Comparison of ENCODE assay signal across 8 mouse cellular contexts in the genomic region with DNA sequence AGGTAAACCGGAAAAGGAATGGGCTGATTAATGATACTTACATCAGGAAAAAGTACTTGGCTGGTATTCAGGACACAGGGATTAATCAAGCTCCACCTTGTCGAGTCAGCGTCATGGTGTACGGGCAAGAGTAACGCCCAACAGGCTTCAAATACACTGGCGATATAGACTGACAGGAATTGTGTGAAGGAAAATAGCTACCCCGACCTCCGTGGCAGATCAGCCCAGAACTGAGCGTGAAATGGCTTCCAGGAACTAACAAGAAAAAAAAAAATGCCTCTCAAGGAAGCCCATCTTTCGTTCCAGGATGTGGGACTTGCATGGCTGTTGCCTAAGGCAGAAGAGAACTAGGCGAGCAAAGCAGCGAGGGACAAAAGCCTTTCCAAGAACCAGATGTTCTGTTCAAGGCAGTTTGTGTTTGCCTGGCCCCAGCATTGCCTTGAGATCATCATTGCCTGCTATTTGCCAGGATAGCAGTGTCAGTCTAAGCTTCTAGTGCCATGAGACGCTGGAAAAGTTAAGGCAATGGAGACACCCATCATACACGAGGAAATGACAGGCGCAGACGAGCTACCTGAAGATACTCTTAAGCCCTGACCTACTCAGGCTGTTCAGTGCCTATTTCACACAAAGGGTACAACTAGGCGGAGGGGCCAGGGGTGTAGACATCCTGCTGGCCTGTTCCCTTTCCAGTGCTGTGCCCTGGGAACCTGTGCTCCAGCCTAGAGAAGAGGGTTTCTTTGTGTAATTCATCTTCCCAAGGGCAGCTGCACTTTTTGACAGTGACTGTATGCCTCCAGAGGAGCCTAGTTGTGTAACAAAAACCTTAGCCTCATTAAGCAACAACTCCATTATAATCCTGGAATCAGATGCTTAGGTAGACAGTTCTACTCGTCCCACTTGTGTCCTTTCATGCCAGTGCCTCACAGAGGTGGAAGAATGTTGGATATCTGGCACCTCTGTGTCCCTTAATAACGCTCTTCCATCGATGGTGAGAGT. TPM values are rescaled to one million over a fixed set of nuclear protein-coding genes. Genes with fewer than 3 reads are reported as not detected.
A peak's percentile ranks its signal among the peaks of the same experiment; 100 is the strongest.
DNase-seq lines count a peak whose midpoint lies in the region; ATAC-seq and TF ChIP-seq lines count a peak whose summit lies in the region.

No protein-coding gene starts in this region.

- peaks cover 26% of the 10 kb centered on the region for H3K36me3 ChIP-seq in E14TG2a.4 (ENCODE audit: insufficient read depth, low read length)
- H3K36me3 ChIP-seq in embryonic facial prominence, embryonic 15.5 days: no peaks in the 10 kb centered on the region
- peaks cover 23% of the 10 kb centered on the region for H3K36me3 ChIP-seq in midbrain, embryonic 10.5 days
- H3K36me3 ChIP-seq in stomach, postnatal 0 days (ENCODE audit: control insufficient read depth, insufficient read depth, low read length): no peaks in the 10 kb centered on the region

- peak overlapping the region; percentile 94 for H3K27ac ChIP-seq in embryonic facial prominence, embryonic 15.5 days (replicated peaks)
- H3K27ac ChIP-seq in midbrain, embryonic 10.5 days (replicated peaks): peak overlapping the region; percentile 99
- peak overlapping the region; percentile 87 for H3K27ac ChIP-seq in stomach, postnatal 0 days (replicated peaks)

- DNase-seq in ZHBTc4 (ENCODE audit: low read depth, low spot score): peak; percentile 36
- DNase-seq in heart, postnatal 14 days: peak; percentile 22 to 23
- DNase-seq in kidney, postnatal 4 days: peak; percentile 33 to 48
- peak; percentile 38 for DNase-seq in midbrain, embryonic 10.5 days (ENCODE audit: low spot score)
- DNase-seq in stomach, postnatal 0 days (ENCODE audit: low spot score): peak; percentile 64
- no peak for DNase-seq in frontal cortex, postnatal 14 days (ENCODE audit: low spot score in 2 of 2)

- peak overlapping the region; percentile 68 for H3K4me2 ChIP-seq in embryonic facial prominence, embryonic 15.5 days (replicated peaks)
- H3K4me2 ChIP-seq in stomach, postnatal 0 days (replicated peaks; ENCODE audit: low read depth): peak overlapping the region; percentile 57

- H3K9ac ChIP-seq in embryonic facial prominence, embryonic 15.5 days: peak overlapping the region; percentile 21; the same call in 1 of the 2 replicates
- H3K9ac ChIP-seq in stomach, postnatal 0 days (ENCODE audit: low read length): peak overlapping the region; percentile 50

- H3K9me3 ChIP-seq in E14TG2a.4 (ENCODE audit: low read length): no peaks in the 10 kb centered on the region
- H3K9me3 ChIP-seq in embryonic facial prominence, embryonic 15.5 days (replicated peaks): no peaks in the 10 kb centered on the region
- no peaks in the 10 kb centered on the region for H3K9me3 ChIP-seq in midbrain, embryonic 10.5 days (replicated peaks)
- H3K9me3 ChIP-seq in stomach, postnatal 0 days (ENCODE audit: control insufficient read depth, low read length): no peaks in the 10 kb centered on the region

- no peak for TF ChIP-seq EP300 in stomach, postnatal 0 days (optimal IDR thresholded peaks at IDR 0.05)

- 18% methylated on average over 20 of the region's 20 CpGs for WGBS in embryonic facial prominence, embryonic 15.5 days
- WGBS in midbrain, embryonic 10.5 days: 49% methylated on average over 20 of the region's 20 CpGs
- WGBS in stomach, postnatal 0 days: 24% methylated on average over 20 of the region's 20 CpGs

- H3K27me3 ChIP-seq in E14TG2a.4 (ENCODE audit: insufficient read depth, low read length): no peaks in the 10 kb centered on the region
- H3K27me3 ChIP-seq in embryonic facial prominence, embryonic 15.5 days: no peaks in the 10 kb centered on the region
- H3K27me3 ChIP-seq in midbrain, embryonic 10.5 days (ENCODE audit: low read depth, poor library complexity, severe bottlenecking): no peaks in the 10 kb centered on the region
- no peaks in the 10 kb centered on the region for H3K27me3 ChIP-seq in stomach, postnatal 0 days (ENCODE audit: control insufficient read depth, insufficient read depth, low read length)

- intact Hi-C loops in heart, postnatal 14 days (cut with DNase I): loop anchor here (5.0 kb wide), 2 partner anchors 61 to 134 kb away; partner anchors contain the start of gene Mapk9

- no peak for TF ChIP-seq CTCF in E14TG2a.4 (conservative IDR thresholded peaks at IDR 0.05; ENCODE audit: low read length)
- TF ChIP-seq CTCF in stomach, postnatal 0 days (IDR thresholded peaks at IDR 0.05; ENCODE audit: low read depth): no peak

- ATAC-seq in embryonic facial prominence, embryonic 15.5 days (ENCODE audit: insufficient number of reproducible peaks, low FRiP score, low TSS enrichment, low read depth): no peak
- ATAC-seq in stomach, postnatal 0 days (ENCODE audit: low FRiP score, low TSS enrichment): peak; percentile 61

- peaks cover 54% of the 10 kb centered on the region for H3K4me1 ChIP-seq in E14TG2a.4 (replicated peaks; ENCODE audit: low read depth, low read length)
- peaks cover 23% of the 10 kb centered on the region for H3K4me1 ChIP-seq in embryonic facial prominence, embryonic 15.5 days
- peaks cover 40% of the 10 kb centered on the region for H3K4me1 ChIP-seq in midbrain, embryonic 10.5 days
- peaks cover 2% of the 10 kb centered on the region; the same call in 1 of the 2 replicates for H3K4me1 ChIP-seq in stomach, postnatal 0 days (replicated peaks; ENCODE audit: control insufficient read depth, insufficient read depth)

- peak overlapping the region; percentile 93 for H3K4me3 ChIP-seq in E14TG2a.4 (replicated peaks; ENCODE audit: low read length)
- H3K4me3 ChIP-seq in embryonic facial prominence, embryonic 15.5 days (replicated peaks): peak overlapping the region; percentile 99
- H3K4me3 ChIP-seq in midbrain, embryonic 10.5 days: peak overlapping the region; percentile 96
- H3K4me3 ChIP-seq in stomach, postnatal 0 days (ENCODE audit: low read depth, low read length): peak overlapping the region; percentile 98

RNA-seq across cellular contexts. Expression of gene Cnot6, which starts 1.1 kb away (rescaled TPM):
- 54.8 TPM in 2 replicates for polyA plus RNA-seq in embryonic facial prominence, embryonic 15.5 days (2015; fragmentation: Nextera tagmentation; extraction: Ambion mirVana)
- 10 to 100 TPM; 33.1 to 39.6 TPM for total RNA-seq in heart, postnatal 14 days (2021)
- polyA plus RNA-seq in midbrain, embryonic 10.5 days (2016; fragmentation: Nextera tagmentation; extraction: Ambion mirVana): 57.8 and 58.3 TPM in 2 replicates
- 29.1 and 29.6 TPM in 2 replicates for polyA plus RNA-seq in stomach, postnatal 0 days (2015; fragmentation: Nextera tagmentation; extraction: Ambion mirVana)

RNA-seq across cellular contexts. Expression of gene Scgb3a1, which starts 50.2 kb away (rescaled TPM):
- not detected in 2 replicates for polyA plus RNA-seq in embryonic facial prominence, embryonic 15.5 days (2015; fragmentation: Nextera tagmentation; extraction: Ambion mirVana)
- total RNA-seq in heart, postnatal 14 days (2021): 10 to 100 TPM in 1 of 2 experiments, not detected in 1; 58.2 TPM
- not detected in 2 replicates for polyA plus RNA-seq in midbrain, embryonic 10.5 days (2016; fragmentation: Nextera tagmentation; extraction: Ambion mirVana)
- 3.6 and 3.9 TPM in 2 replicates for polyA plus RNA-seq in stomach, postnatal 0 days (2015; fragmentation: Nextera tagmentation; extraction: Ambion mirVana)

Comparison
In these comparisons a context has a peak if more than half of its experiments do, and no peak if none do; other contexts are left out.
1. DNase-seq: peak in ZHBTc4 (single experiment), heart, postnatal 14 days (2 of 2), kidney, postnatal 4 days (2 of 2), midbrain, embryonic 10.5 days (single experiment) and stomach, postnatal 0 days (single experiment); none in frontal cortex, postnatal 14 days (0 of 2).
2. Peak in every context shown above with its lines, with median percentiles within 50 percentile points of each other: H3K4me3 ChIP-seq and H3K27ac ChIP-seq.